Mouse (Mus musculus): ENCODE results near the gene Gdap1l1. TPM values are rescaled to one million over a fixed set of nuclear protein-coding genes. Genes with fewer than 3 reads are reported as not detected.

Gene Gdap1l1
- polyA plus RNA-seq, 1 experiment from 2014 or later: 0.64 TPM

- H3K9ac ChIP-seq (ENCODE audit: low read depth, low read length): no peak overlapping the region
- H3K9me3 ChIP-seq (replicated peaks; ENCODE audit: control insufficient read depth, low read length): no peaks in the 10 kb centered on the region
- H3K27me3 ChIP-seq (ENCODE audit: control insufficient read depth, insufficient read depth, low read length): peaks cover 12% of the 10 kb centered on the region
- H3K27ac ChIP-seq (ENCODE audit: low read depth, low read length): no peak overlapping the region
- H3K4me2 ChIP-seq: peak overlapping the region; percentile 32; the same call in 1 of the 2 replicates
- H3K36me3 ChIP-seq (ENCODE audit: control insufficient read depth, insufficient read depth, low read length): peaks cover under 1% of the 10 kb centered on the region; the same call in 1 of the 2 replicates
- H3K4me3 ChIP-seq (ENCODE audit: low read depth, low read length): no peak overlapping the region
- WGBS (ENCODE audit: insufficient replicate concordance): 60% methylated on average over 11 of the region's 11 CpGs
- peaks cover 36% of the 10 kb centered on the region for H3K4me1 ChIP-seq (ENCODE audit: control insufficient read depth, insufficient read depth, low read length)
- ATAC-seq (replicated peaks; ENCODE audit: insufficient number of reproducible peaks, low FRiP score, low TSS enrichment): no peak
These were observed 24.5 kb downstream of the Gdap1l1 start for GRCm38 (mm10) chr2:163462801-163463200.

- Histone ChIP-seq H3K4me3 (ENCODE audit: low read depth, low read length) (no peak overlapping the region), H3K4me2 (no peak overlapping the region), H3K9ac (ENCODE audit: low read depth, low read length) (no peak overlapping the region), H3K4me1 (ENCODE audit: control insufficient read depth, insufficient read depth, low read length) (peaks cover 36% of the 10 kb centered on the region), H3K27ac (ENCODE audit: low read depth, low read length) (peak overlapping the region; percentile 76; the same call in 1 of the 2 replicates), H3K9me3 (replicated peaks; ENCODE audit: control insufficient read depth, low read length) (no peaks in the 10 kb centered on the region), H3K36me3 (ENCODE audit: control insufficient read depth, insufficient read depth, low read length) (peaks cover 5% of the 10 kb centered on the region; the same call in 1 of the 2 replicates), H3K27me3 (ENCODE audit: control insufficient read depth, insufficient read depth, low read length) (peaks cover 8% of the 10 kb centered on the region)
- 48% methylated on average over 10 of the region's 10 CpGs for WGBS (ENCODE audit: insufficient replicate concordance)
- no peak for ATAC-seq (replicated peaks; ENCODE audit: insufficient number of reproducible peaks, low FRiP score, low TSS enrichment)
These were observed 25.0 kb downstream of the Gdap1l1 start for GRCm38 (mm10) chr2:163463251-163463769.

- peaks cover 8% of the 10 kb centered on the region for H3K36me3 ChIP-seq (ENCODE audit: control insufficient read depth, insufficient read depth, low read length)
- no peak overlapping the region; the same call in 1 of the 2 replicates for H3K4me2 ChIP-seq
- H3K27me3 ChIP-seq (ENCODE audit: control insufficient read depth, insufficient read depth, low read length): peaks cover 2% of the 10 kb centered on the region
- WGBS (ENCODE audit: insufficient replicate concordance): 50% methylated on average over 4 of the region's 4 CpGs
- no peaks in the 10 kb centered on the region for H3K9me3 ChIP-seq (replicated peaks; ENCODE audit: control insufficient read depth, low read length)
- no peak overlapping the region for H3K9ac ChIP-seq (ENCODE audit: low read depth, low read length)
- H3K4me3 ChIP-seq (ENCODE audit: low read depth, low read length): no peak overlapping the region
- H3K27ac ChIP-seq (ENCODE audit: low read depth, low read length): peak overlapping the region; percentile 76
- peaks cover 31% of the 10 kb centered on the region for H3K4me1 ChIP-seq (ENCODE audit: control insufficient read depth, insufficient read depth, low read length)
- ATAC-seq (replicated peaks; ENCODE audit: insufficient number of reproducible peaks, low FRiP score, low TSS enrichment): no peak
These were observed 25.7 kb downstream of the Gdap1l1 start for GRCm38 (mm10) chr2:163463998-163464397.

GRCm38 (mm10) chr2:163464562-163464961, 26.3 kb downstream of the Gdap1l1 start:
- 45% methylated on average over 6 of the region's 6 CpGs for WGBS (ENCODE audit: insufficient replicate concordance)
- Histone ChIP-seq H3K27me3 (ENCODE audit: control insufficient read depth, insufficient read depth, low read length) (no peaks in the 10 kb centered on the region), H3K4me2 (peak overlapping the region; percentile 43), H3K36me3 (ENCODE audit: control insufficient read depth, insufficient read depth, low read length) (peaks cover 11% of the 10 kb centered on the region), H3K9me3 (replicated peaks; ENCODE audit: control insufficient read depth, low read length) (no peaks in the 10 kb centered on the region), H3K4me3 (ENCODE audit: low read depth, low read length) (no peak overlapping the region), H3K9ac (ENCODE audit: low read depth, low read length) (no peak overlapping the region), H3K4me1 (ENCODE audit: control insufficient read depth, insufficient read depth, low read length) (peaks cover 29% of the 10 kb centered on the region), H3K27ac (ENCODE audit: low read depth, low read length) (peak overlapping the region; percentile 76)
- no peak for ATAC-seq (replicated peaks; ENCODE audit: insufficient number of reproducible peaks, low FRiP score, low TSS enrichment)

GRCm38 (mm10) chr2:163466771-163467170, 28.5 kb downstream of the Gdap1l1 start:
- H3K4me1 ChIP-seq (ENCODE audit: control insufficient read depth, insufficient read depth, low read length): peaks cover 35% of the 10 kb centered on the region
- no peak overlapping the region for H3K4me3 ChIP-seq (ENCODE audit: low read depth, low read length)
- no peaks in the 10 kb centered on the region for H3K27me3 ChIP-seq (ENCODE audit: control insufficient read depth, insufficient read depth, low read length)
- H3K36me3 ChIP-seq (ENCODE audit: control insufficient read depth, insufficient read depth, low read length): peaks cover 13% of the 10 kb centered on the region
- no peak for ATAC-seq (replicated peaks; ENCODE audit: insufficient number of reproducible peaks, low FRiP score, low TSS enrichment)
- no peak overlapping the region for H3K9ac ChIP-seq (ENCODE audit: low read depth, low read length)
- H3K9me3 ChIP-seq (replicated peaks; ENCODE audit: control insufficient read depth, low read length): no peaks in the 10 kb centered on the region
- H3K4me2 ChIP-seq: no peak overlapping the region
- no peak overlapping the region for H3K27ac ChIP-seq (ENCODE audit: low read depth, low read length)
- 67% methylated on average over 8 of the region's 8 CpGs for WGBS (ENCODE audit: insufficient replicate concordance)

GRCm38 (mm10) chr2:163467585-163467984, 29.3 kb downstream of the Gdap1l1 start:
- Histone ChIP-seq H3K9ac (ENCODE audit: low read depth, low read length) (no peak overlapping the region), H3K4me2 (no peak overlapping the region), H3K4me1 (ENCODE audit: control insufficient read depth, insufficient read depth, low read length) (peaks cover 35% of the 10 kb centered on the region), H3K9me3 (replicated peaks; ENCODE audit: control insufficient read depth, low read length) (no peaks in the 10 kb centered on the region), H3K27me3 (ENCODE audit: control insufficient read depth, insufficient read depth, low read length) (no peaks in the 10 kb centered on the region), H3K36me3 (ENCODE audit: control insufficient read depth, insufficient read depth, low read length) (peaks cover 13% of the 10 kb centered on the region), H3K27ac (ENCODE audit: low read depth, low read length) (no peak overlapping the region), H3K4me3 (ENCODE audit: low read depth, low read length) (no peak overlapping the region)
- 69% methylated on average over 6 of the region's 6 CpGs for WGBS (ENCODE audit: insufficient replicate concordance)
- no peak for ATAC-seq (replicated peaks; ENCODE audit: insufficient number of reproducible peaks, low FRiP score, low TSS enrichment)

GRCm38 (mm10) chr2:163468866-163469265, 30.6 kb downstream of the Gdap1l1 start:
- no peak for ATAC-seq (replicated peaks; ENCODE audit: insufficient number of reproducible peaks, low FRiP score, low TSS enrichment)
- Histone ChIP-seq H3K36me3 (ENCODE audit: control insufficient read depth, insufficient read depth, low read length) (peaks cover 13% of the 10 kb centered on the region), H3K27ac (ENCODE audit: low read depth, low read length) (no peak overlapping the region), H3K27me3 (ENCODE audit: control insufficient read depth, insufficient read depth, low read length) (no peaks in the 10 kb centered on the region), H3K4me2 (no peak overlapping the region), H3K9ac (ENCODE audit: low read depth, low read length) (no peak overlapping the region), H3K9me3 (replicated peaks; ENCODE audit: control insufficient read depth, low read length) (no peaks in the 10 kb centered on the region), H3K4me3 (ENCODE audit: low read depth, low read length) (no peak overlapping the region), H3K4me1 (ENCODE audit: control insufficient read depth, insufficient read depth, low read length) (peaks cover 23% of the 10 kb centered on the region)
- WGBS (ENCODE audit: insufficient replicate concordance): 80% methylated on average over 6 of the region's 6 CpGs

GRCm38 (mm10) chr2:163469711-163470110, 31.4 kb downstream of the Gdap1l1 start:
- H3K27ac ChIP-seq (ENCODE audit: low read depth, low read length): no peak overlapping the region
- no peak overlapping the region for H3K9ac ChIP-seq (ENCODE audit: low read depth, low read length)
- peaks cover 13% of the 10 kb centered on the region for H3K36me3 ChIP-seq (ENCODE audit: control insufficient read depth, insufficient read depth, low read length)
- H3K4me3 ChIP-seq (ENCODE audit: low read depth, low read length): no peak overlapping the region
- no peak for ATAC-seq (replicated peaks; ENCODE audit: insufficient number of reproducible peaks, low FRiP score, low TSS enrichment)
- WGBS (ENCODE audit: insufficient replicate concordance): 93% methylated on average over 15 of the region's 15 CpGs
- H3K4me1 ChIP-seq (ENCODE audit: control insufficient read depth, insufficient read depth, low read length): peaks cover 16% of the 10 kb centered on the region
- H3K9me3 ChIP-seq (replicated peaks; ENCODE audit: control insufficient read depth, low read length): no peaks in the 10 kb centered on the region
- no peaks in the 10 kb centered on the region for H3K27me3 ChIP-seq (ENCODE audit: control insufficient read depth, insufficient read depth, low read length)
- no peak overlapping the region for H3K4me2 ChIP-seq

GRCm38 (mm10) chr2:163471136-163471535, 32.9 kb downstream of the Gdap1l1 start:
- H3K27ac ChIP-seq (ENCODE audit: low read depth, low read length): no peak overlapping the region
- H3K9ac ChIP-seq (ENCODE audit: low read depth, low read length): no peak overlapping the region
- peaks cover 6% of the 10 kb centered on the region for H3K4me1 ChIP-seq (ENCODE audit: control insufficient read depth, insufficient read depth, low read length)
- no peaks in the 10 kb centered on the region for H3K9me3 ChIP-seq (replicated peaks; ENCODE audit: control insufficient read depth, low read length)
- ATAC-seq (replicated peaks; ENCODE audit: insufficient number of reproducible peaks, low FRiP score, low TSS enrichment): no peak
- H3K4me3 ChIP-seq (ENCODE audit: low read depth, low read length): peak overlapping the region; percentile 75
- no peaks in the 10 kb centered on the region for H3K27me3 ChIP-seq (ENCODE audit: control insufficient read depth, insufficient read depth, low read length)
- 63% methylated on average over 3 of the region's 3 CpGs for WGBS (ENCODE audit: insufficient replicate concordance)
- H3K4me2 ChIP-seq: peak overlapping the region; percentile 85
- H3K36me3 ChIP-seq (ENCODE audit: control insufficient read depth, insufficient read depth, low read length): peaks cover 13% of the 10 kb centered on the region

Data from heart, embryonic 11.5 days (tissue).